Mouse (Mus musculus) heart, postnatal 0 days (tissue): ENCODE data around the gene Spock1.

Source experiments
- CTCF ChIP-seq: IDR thresholded peaks from 2 replicates; pipeline ENCODE4 v1.5.1; 2016; ENCODE audit warnings: antibody characterized with exemption, control low read depth, low read depth
- EP300 ChIP-seq: IDR thresholded peaks from 2 replicates; pipeline ENCODE4 v1.6.1; 2016; ENCODE audit warnings: antibody characterized with exemption, low read depth

DNA sequence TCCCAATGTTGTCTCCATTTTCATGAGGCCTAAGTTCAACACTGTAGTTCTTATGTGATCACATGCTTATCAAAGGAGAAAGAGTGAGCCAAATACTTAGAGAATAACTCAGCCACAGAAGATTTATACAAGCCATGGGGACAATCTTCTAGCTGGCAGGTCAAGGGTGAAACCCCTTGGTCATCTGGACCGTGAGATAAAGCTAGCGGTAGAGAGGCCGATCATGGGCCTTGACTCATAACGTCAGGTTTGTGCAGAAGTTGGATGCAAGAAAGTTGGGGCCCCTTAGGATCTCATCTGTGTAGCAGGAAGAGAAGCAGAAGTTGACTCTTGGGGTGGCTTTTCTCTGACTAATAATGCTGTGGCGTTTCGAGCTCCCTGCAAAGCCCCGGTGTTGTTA lies 253.8 kb downstream of the Spock1 start:
- TF ChIP-seq EP300 (no peak), CTCF (no peak)
